Mouse (Mus musculus) forebrain, embryonic 11.5 days (tissue): ENCODE results near the gene Megf8. TPM values are rescaled to one million over a fixed set of nuclear protein-coding genes. Genes with fewer than 3 reads are reported as not detected.

Source experiments
- ATAC-seq: fragments of 200-750 bp; cut with Nextera tagmentation; replicated peaks from 2 replicates; pipeline ENCODE4 v1.8.0; 2017; ENCODE audit warnings: moderate TSS enrichment; ENCODE audit not compliant: low FRiP score
- DNase-seq: peaks from one replicate; pipeline ENCODE4 v3.0.0-alpha.2; 2017; ENCODE audit warnings: low spot score
- H3K27ac ChIP-seq: fragments of 300-500 bp; sonication (generic); 2 replicates; pipeline ENCODE4 v1.5.1; 2014; ENCODE audit warnings: low read depth, low read length
- H3K27me3 ChIP-seq: fragments of 300-500 bp; sonication (generic); 2 replicates; pipeline ENCODE4 v1.6.1; 2014; ENCODE audit warnings: mild to moderate bottlenecking, low read length, mixed read lengths; ENCODE audit not compliant: control insufficient read depth, insufficient read depth
- H3K36me3 ChIP-seq: fragments of 300-500 bp; sonication (generic); 2 replicates; pipeline ENCODE4 v1.6.1; 2014; ENCODE audit warnings: mild to moderate bottlenecking, low read length, moderate library complexity, mixed read lengths; ENCODE audit not compliant: control insufficient read depth, insufficient read depth
- H3K4me1 ChIP-seq: fragments of 300-500 bp; sonication (generic); replicated peaks from 2 replicates; pipeline ENCODE4 v1.6.1; 2014; ENCODE audit warnings: low read length, mixed read lengths; ENCODE audit not compliant: control insufficient read depth, insufficient read depth
- H3K4me2 ChIP-seq: fragments of 300-500 bp; sonication (generic); 2 replicates; pipeline ENCODE4 v1.6.1; 2014; ENCODE audit warnings: low read depth, mild to moderate bottlenecking, low read length, moderate library complexity, mixed read lengths; ENCODE audit not compliant: severe bottlenecking
- H3K4me3 ChIP-seq: fragments of 300-500 bp; sonication (generic); 2 replicates; pipeline ENCODE4 v1.5.1; 2014; ENCODE audit warnings: low read depth, low read length
- H3K9ac ChIP-seq: fragments of 300-500 bp; sonication (generic); 2 replicates; pipeline ENCODE4 v1.6.1; 2014; ENCODE audit warnings: low read length
- H3K9me3 ChIP-seq: fragments of 300-500 bp; sonication (generic); 2 replicates; pipeline ENCODE4 v1.6.1; 2016; ENCODE audit warnings: low read length, mixed read lengths; ENCODE audit not compliant: control insufficient read depth
- WGBS: fragments of 180-500 bp; shearing (Covaris S2); extraction: QIAGEN DNeasy Blood & Tissue Kit; methylation state at CpG from one replicate; pipeline ENCODE4 v1.1.7; 2014; 5-methylcytosine and 5-hydroxymethylcytosine counted together
- polyA plus RNA-seq: library from polyadenylated mRNA; unstranded; fragments of >200 nt; fragmentation: Nextera tagmentation; extraction: Ambion mirVana; gene quantifications from 2 replicates; pipeline ENCODE4 v1.2.1, GENCODE M21; 2014

Gene Megf8
- polyA plus RNA-seq, 1 experiment from 2014 or later: 14.6 TPM

- DNase-seq: no peak
- H3K27ac ChIP-seq: peak overlapping the region; percentile 25
- ATAC-seq: no peak
- H3K4me2 ChIP-seq: peak overlapping the region; percentile 83
- peaks cover 25% of the 10 kb centered on the region for H3K36me3 ChIP-seq
- WGBS: 22% methylated on average over 5 of the region's 5 CpGs
- peak overlapping the region; percentile 77 for H3K4me3 ChIP-seq
- no peaks in the 10 kb centered on the region for H3K27me3 ChIP-seq
- H3K9ac ChIP-seq: peak overlapping the region; percentile 84
- no peaks in the 10 kb centered on the region for H3K9me3 ChIP-seq
- peaks cover 32% of the 10 kb centered on the region for H3K4me1 ChIP-seq
Measured at GRCm38 (mm10) chr7:25283637-25284036, 33.3 kb upstream of the Megf8 start.

- Histone ChIP-seq H3K27me3 (no peaks in the 10 kb centered on the region), H3K36me3 (peaks cover 31% of the 10 kb centered on the region), H3K4me2 (peak overlapping the region; percentile 83), H3K27ac (no peak overlapping the region), H3K4me3 (peak overlapping the region; percentile 77), H3K4me1 (peaks cover 32% of the 10 kb centered on the region), H3K9ac (peak overlapping the region; percentile 84), H3K9me3 (no peaks in the 10 kb centered on the region)
- WGBS: 81% methylated on average over 2 of the region's 2 CpGs
- DNase-seq: no peak
- no peak for ATAC-seq
Measured at GRCm38 (mm10) chr7:25284171-25284570, 32.8 kb upstream of the Megf8 start.

- peaks cover 28% of the 10 kb centered on the region for H3K4me1 ChIP-seq
- no peaks in the 10 kb centered on the region for H3K27me3 ChIP-seq
- no peak overlapping the region for H3K9ac ChIP-seq
- 91% methylated on average over 5 of the region's 5 CpGs for WGBS
- H3K4me2 ChIP-seq: no peak overlapping the region
- H3K36me3 ChIP-seq: peaks cover 36% of the 10 kb centered on the region
- H3K9me3 ChIP-seq: no peaks in the 10 kb centered on the region; the same call in 1 of the 2 replicates
- ATAC-seq: no peak
- no peak overlapping the region; the same call in 1 of the 2 replicates for H3K4me3 ChIP-seq
- H3K27ac ChIP-seq: no peak overlapping the region
- no peak for DNase-seq
Measured at GRCm38 (mm10) chr7:25284766-25285165, 32.2 kb upstream of the Megf8 start.

- H3K4me1 ChIP-seq: peaks cover 19% of the 10 kb centered on the region
- ATAC-seq (no peak), DNase-seq (no peak)
- peaks cover 39% of the 10 kb centered on the region for H3K36me3 ChIP-seq
- H3K27ac ChIP-seq: no peak overlapping the region
- no peak overlapping the region; the same call in 1 of the 2 replicates for H3K4me3 ChIP-seq
- H3K9ac ChIP-seq: no peak overlapping the region
- no peak overlapping the region for H3K4me2 ChIP-seq
- no peaks in the 10 kb centered on the region; the same call in 1 of the 2 replicates for H3K9me3 ChIP-seq
- 93% methylated on average over 20 of the region's 20 CpGs for WGBS
- no peaks in the 10 kb centered on the region for H3K27me3 ChIP-seq
Measured at GRCm38 (mm10) chr7:25285511-25286238, 31.3 kb upstream of the Megf8 start.

GRCm38 (mm10) chr7:25286989-25287388, 30.0 kb upstream of the Megf8 start:
- no peaks in the 10 kb centered on the region for H3K27me3 ChIP-seq
- H3K9ac ChIP-seq: no peak overlapping the region
- 87% methylated on average over 8 of the region's 8 CpGs for WGBS
- H3K36me3 ChIP-seq: peaks cover 41% of the 10 kb centered on the region
- H3K27ac ChIP-seq: no peak overlapping the region
- H3K4me1 ChIP-seq: peaks cover 12% of the 10 kb centered on the region; the same call in 1 of the 2 replicates
- ATAC-seq: no peak
- no peak overlapping the region for H3K4me3 ChIP-seq
- DNase-seq: no peak
- no peaks in the 10 kb centered on the region; the same call in 1 of the 2 replicates for H3K9me3 ChIP-seq
- no peak overlapping the region for H3K4me2 ChIP-seq

GRCm38 (mm10) chr7:25288011-25288410, 29.0 kb upstream of the Megf8 start:
- H3K36me3 ChIP-seq: peaks cover 50% of the 10 kb centered on the region
- H3K27me3 ChIP-seq: no peaks in the 10 kb centered on the region
- H3K27ac ChIP-seq: no peak overlapping the region
- WGBS: 95% methylated on average over 12 of the region's 12 CpGs
- DNase-seq (no peak), ATAC-seq (no peak)
- H3K4me3 ChIP-seq: no peak overlapping the region
- H3K9ac ChIP-seq: no peak overlapping the region
- peaks cover 12% of the 10 kb centered on the region; the same call in 1 of the 2 replicates for H3K4me1 ChIP-seq
- H3K4me2 ChIP-seq: no peak overlapping the region
- no peaks in the 10 kb centered on the region; the same call in 1 of the 2 replicates for H3K9me3 ChIP-seq

- no peak for ATAC-seq
- no peak for DNase-seq
- 92% methylated on average over 3 of the region's 3 CpGs for WGBS
- H3K4me1 ChIP-seq: peaks cover 7% of the 10 kb centered on the region; the same call in 1 of the 2 replicates
- peaks cover 53% of the 10 kb centered on the region for H3K36me3 ChIP-seq
- no peaks in the 10 kb centered on the region for H3K27me3 ChIP-seq
- no peak overlapping the region for H3K9ac ChIP-seq
- H3K27ac ChIP-seq: no peak overlapping the region
- no peaks in the 10 kb centered on the region; the same call in 1 of the 2 replicates for H3K9me3 ChIP-seq
- H3K4me3 ChIP-seq: no peak overlapping the region
- no peak overlapping the region for H3K4me2 ChIP-seq
Measured at GRCm38 (mm10) chr7:25288721-25289120, 28.2 kb upstream of the Megf8 start.

- no peak overlapping the region for H3K4me3 ChIP-seq
- ATAC-seq: no peak
- no peaks in the 10 kb centered on the region; the same call in 1 of the 2 replicates for H3K9me3 ChIP-seq
- WGBS: 95% methylated on average over 3 of the region's 3 CpGs
- DNase-seq: no peak
- H3K4me2 ChIP-seq: no peak overlapping the region
- H3K9ac ChIP-seq: no peak overlapping the region
- H3K4me1 ChIP-seq: 0 out of 2 replicates have a peak, but pooled peaks cover 2% of the 10 kb centered on the region
- peaks cover 53% of the 10 kb centered on the region for H3K36me3 ChIP-seq
- H3K27me3 ChIP-seq: no peaks in the 10 kb centered on the region
- no peak overlapping the region for H3K27ac ChIP-seq
Measured at GRCm38 (mm10) chr7:25289925-25290324, 27.0 kb upstream of the Megf8 start.
